Mouse (Mus musculus) liver, adult 2 months (tissue): ENCODE data around the gene Zmym2.

Source experiments
- CTCF ChIP-seq: fragments of 200-500 bp; IDR thresholded peaks from 2 replicates; pipeline ENCODE4 v1.5.1; 2011; ENCODE audit warnings: low read depth, low read length, control low read depth
- POLR2A ChIP-seq: fragments of 200-500 bp; IDR thresholded peaks from 2 replicates; pipeline ENCODE4 v1.6.1; 2011; ENCODE audit warnings: low read length, control low read depth; ENCODE audit not compliant: insufficient read depth; ENCODE audit errors: extremely low read depth

DNA sequence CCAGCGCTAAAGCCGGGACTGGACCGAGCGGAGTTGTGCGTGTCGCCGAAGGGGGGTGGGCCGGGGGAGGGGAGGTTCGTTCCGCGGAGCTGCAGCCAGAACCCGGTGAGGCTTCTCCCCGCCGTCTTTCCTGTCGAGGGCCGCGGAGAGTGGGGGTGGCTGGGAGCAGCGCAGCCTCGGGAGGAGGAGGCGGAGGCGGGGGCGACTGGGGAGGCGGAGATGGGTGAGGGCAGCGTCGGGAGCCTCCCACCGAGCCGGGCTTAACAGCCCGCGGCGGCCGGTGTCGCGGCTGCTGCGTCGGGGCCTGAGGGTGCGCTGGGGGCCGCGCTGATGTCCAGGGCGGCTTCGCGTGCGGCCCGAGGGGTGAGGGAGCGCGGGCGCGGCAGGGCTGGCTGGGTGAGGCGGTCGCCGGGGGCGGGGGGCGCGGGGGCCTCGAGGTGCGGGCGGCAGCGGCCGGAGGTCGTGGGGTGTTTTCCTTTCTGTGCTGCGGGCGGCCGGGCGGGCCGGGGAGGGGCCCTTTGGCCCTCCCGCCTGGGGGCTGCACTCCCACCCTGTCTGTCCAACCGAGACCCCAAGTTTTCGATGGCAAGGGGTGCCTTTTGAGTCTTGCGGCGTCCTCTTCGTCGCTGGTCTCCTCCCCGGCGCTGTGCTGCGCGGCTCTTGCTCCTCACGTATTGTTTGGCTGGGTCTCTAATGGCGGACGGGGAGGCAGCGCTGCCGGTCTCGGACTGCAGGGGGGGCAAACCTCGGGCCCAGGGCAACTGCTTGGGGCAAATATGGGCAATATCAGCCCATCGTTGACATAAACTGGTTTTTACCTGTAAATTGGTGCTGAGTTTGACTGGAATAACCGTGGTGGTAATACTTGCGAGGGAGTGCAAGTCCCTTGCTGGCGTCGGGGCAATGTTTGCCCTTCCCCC, at the start of gene Zmym2:
- TF ChIP-seq CTCF (peak; percentile 63), POLR2A (peak; percentile 30; the same call in 1 of the 2 replicates)
